Mouse (Mus musculus): ENCODE data around the gene Wwox. TPM values are rescaled to one million over a fixed set of nuclear protein-coding genes. Genes with fewer than 3 reads are reported as not detected.

The Wwox gene
- total RNA-seq, 4 experiments from 2014 or later: 14.4 to 17.9 (median 16.4) TPM

DNA sequence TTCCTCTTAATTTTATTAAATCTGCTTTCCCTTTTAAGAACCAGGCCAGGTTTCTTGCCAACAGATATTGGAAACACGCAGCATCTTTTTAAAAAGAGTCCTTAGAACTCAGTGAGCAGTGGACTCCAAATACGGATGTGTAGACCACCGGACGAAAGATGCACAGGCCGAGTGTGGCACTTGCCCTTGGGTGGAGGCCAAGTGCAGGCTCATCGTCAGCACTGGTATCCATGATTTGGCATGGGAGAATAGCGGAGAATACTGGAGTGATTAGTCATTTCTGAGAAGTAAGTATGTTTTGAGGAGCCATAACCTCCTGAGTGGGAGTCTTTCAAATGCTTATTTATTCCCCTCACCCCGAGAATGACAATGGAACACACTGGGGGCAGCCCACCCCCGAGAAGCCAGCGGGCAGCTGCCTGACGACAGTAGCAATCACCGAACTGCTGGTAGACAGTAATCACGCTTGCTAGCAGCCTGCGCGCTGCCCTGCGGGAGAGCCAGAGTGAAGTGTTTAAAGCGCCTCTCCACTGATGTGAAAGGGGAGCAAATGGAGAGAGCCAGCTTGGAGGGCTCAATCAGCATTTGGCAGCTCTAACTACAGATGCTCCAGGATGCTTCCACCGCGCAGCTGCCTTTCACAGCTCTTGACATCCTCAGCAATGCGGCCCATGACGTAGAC, 29.2 kb downstream of the Wwox start:
- DNase-seq (ENCODE audit: low spot score in 2 of 2): no peak

DNA sequence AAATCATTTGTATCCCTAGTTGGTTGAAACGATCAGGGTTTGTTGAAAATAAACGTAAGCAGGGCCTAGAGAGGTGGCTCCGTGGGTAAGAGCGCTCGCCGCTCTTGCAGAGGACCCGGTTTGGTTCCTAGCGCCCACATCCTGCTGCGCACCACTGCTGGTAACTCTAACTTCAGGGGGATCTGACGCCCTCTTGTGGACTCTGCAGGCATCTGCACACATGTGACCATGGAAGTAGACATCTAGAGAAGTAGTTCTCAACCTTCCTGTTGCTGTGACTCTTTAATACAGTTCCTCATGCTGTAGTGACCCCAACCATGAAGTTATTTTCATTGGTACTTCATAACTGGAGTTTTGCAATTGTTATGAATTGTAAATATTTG, 29.7 kb downstream of the Wwox start:
- DNase-seq (ENCODE audit: low spot score in 2 of 2): no peak

DNA sequence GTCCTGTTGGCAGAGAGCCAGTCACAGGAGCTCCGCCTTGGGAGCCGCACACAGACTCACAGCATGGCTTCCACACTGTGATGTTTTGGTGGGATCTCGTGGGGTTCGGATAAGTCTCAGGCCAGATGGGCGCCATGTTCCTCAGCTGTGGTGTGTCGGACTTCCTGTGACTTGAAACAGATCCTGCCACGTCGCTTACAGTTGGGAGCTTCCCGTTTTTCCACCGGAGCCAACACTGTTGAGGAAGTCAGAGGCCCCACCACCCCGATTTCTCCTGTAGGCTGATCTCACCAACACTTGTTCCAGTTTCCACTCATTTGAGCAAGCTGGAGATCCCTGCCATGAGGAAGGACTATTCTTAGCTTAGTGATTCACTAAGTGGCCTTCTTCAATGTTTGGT, 34.1 kb downstream of the Wwox start:
- DNase-seq (ENCODE audit: low spot score in 2 of 2): no peak

DNA sequence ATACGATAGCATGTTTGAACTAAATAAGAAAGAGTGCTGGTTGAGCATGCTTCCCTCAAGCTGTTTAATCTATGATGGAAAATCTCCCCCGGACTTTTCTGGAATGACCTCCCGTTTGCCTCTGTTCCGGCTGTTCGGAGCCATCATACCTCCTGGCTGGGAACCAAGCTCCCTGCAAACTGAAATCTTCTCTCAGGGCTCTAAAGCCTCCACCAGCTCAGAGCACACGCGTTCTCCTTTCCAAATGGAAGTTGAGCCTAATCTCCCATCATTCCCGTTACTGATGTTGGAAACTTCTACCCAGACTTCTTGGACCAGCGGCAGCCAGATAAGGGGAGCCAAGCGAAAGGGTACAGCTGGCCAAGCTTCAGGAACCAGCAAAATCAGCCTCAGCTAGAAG, 37.5 kb downstream of the Wwox start:
- no peak for DNase-seq (ENCODE audit: low spot score in 2 of 2)

DNA sequence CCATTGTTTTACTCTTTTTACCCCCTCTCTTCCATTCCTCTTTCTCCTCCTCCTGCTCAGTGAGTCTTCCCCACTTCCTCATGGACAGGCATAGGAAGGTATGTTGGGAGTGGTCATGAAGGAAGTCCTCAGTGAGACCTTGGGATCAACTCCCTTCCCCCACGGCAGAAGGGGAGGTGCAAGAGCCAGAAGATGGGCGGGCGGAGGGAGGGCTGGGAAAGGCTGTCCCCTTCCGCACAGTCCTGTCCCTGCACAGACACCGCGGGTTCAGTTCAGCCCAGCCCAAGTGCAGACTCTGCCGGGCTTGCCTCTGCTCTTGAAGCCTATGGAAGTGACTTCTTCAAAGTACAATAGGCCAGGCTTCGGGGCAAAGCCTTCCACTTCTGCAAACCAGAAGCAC, 38.3 kb downstream of the Wwox start:
- no peak for DNase-seq (ENCODE audit: low spot score in 2 of 2)

DNA sequence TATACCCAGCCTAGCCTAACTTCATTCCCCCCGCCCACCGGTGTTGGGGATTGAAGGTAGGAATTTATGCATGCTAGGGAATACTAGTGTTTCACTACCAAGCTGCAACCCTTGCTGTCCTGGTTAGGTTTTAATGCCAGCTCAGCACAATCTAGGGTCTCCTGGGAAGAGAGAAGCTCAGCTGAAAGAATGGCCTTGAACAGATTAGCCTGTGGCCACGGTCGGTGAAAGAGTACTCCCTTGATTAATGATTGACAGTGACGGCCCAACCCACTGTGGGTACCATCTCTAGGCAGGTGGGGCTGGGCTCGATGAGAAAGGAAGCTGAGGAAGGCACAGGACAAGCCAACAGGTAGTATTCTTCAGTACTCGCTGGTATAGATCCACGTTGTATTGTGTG, 40.3 kb downstream of the Wwox start:
- no peak for DNase-seq (ENCODE audit: low spot score in 2 of 2)

DNA sequence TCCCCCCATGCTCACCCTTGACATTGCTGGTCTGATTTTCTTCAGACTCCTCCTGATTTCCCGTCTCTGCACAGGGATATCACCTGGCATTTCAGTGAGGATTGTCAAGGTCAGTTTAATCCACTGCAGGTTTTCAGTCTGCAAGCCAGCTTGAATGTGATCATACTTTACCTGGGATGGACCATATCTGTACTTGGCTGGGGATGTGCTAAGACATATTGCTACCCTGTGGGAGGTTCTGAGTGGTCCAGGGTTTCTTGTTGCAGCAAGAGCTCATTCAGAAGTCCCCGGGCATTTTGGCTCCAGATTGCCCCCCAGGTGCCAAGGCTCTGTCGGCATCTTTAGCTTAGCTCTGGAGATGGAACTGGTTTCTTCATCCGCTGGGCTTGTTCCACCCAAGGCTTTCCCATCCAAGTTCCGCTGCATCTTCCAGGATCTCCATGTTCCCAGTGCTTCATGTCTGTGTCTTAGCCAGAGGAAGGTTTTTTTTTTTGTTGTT, 52.3 kb downstream of the Wwox start:
- no peak for DNase-seq (ENCODE audit: low spot score in 2 of 2)

DNA sequence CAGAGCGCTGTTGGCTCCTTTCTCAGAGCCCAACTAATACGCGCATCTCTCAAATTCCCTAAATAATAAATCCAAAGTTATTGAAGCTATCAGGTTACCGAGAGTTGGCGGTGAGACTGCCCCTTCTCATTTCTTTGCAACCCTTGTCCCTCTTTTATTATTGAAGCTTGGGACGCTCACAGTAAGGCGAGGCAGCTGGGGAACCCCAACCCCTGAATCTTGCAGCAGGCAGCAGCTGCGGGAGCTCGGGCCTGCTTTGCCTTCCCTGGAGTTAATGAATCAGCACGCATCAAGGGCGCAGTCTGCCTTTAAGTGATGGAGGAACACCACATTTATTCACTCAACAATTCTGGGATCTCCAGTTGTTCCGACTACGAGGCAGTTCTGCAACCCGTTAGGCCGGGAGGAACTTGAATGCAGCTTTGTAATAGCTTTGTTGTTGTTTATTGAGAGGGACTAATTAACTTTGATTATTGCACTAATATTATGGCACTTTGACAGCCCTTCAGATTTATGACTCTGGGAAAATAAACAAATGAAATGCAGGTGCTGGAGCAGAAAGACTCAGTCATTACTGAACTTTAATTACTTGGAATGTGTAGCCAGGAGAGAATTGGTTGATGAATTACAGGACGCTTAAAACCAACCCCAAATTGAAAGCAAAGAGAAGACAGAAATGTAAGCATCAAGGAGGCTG, 60.1 kb downstream of the Wwox start:
- DNase-seq (ENCODE audit: low spot score in 2 of 2): no peak

DNA sequence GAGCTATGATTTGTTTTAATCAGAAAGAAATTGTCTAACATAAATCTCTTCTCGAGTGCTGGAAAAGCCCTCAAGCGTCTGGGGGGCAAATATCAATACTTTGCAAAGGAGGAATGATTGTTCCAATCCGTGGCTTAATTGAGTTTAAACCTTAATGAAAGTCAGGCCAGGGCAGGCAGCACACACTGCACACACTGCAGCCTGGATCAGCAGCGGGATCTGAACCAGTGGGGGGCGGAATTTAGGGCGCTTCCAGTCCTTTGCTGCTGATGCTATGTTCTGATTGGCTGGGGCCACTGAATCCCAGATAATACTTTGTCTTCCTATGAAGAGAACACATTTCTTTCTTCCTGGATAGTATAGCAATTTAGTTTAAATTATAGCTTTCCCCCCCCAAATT, 62.5 kb downstream of the Wwox start:
- no peak for DNase-seq (ENCODE audit: low spot score in 2 of 2)

DNA sequence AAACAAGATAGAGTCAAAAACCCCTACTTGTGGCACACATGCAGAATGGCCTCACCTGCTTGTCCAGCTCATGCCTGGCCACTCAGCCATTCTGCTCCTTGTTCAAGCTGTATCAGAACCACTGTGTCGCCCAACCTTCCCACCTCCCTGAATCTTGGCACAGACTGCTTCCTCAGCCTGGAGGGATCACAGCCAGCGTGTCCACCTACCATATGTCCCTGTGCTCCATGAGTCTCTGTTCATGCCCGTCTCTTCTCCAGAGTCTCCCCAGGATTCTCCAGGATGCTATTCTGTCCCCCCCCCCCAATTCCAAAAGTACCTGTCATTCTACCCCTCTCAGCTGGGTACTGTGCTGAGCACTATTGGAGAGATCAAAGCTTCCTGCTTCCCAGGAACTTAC, 63.7 kb downstream of the Wwox start:
- DNase-seq (ENCODE audit: low spot score in 2 of 2): no peak

DNA sequence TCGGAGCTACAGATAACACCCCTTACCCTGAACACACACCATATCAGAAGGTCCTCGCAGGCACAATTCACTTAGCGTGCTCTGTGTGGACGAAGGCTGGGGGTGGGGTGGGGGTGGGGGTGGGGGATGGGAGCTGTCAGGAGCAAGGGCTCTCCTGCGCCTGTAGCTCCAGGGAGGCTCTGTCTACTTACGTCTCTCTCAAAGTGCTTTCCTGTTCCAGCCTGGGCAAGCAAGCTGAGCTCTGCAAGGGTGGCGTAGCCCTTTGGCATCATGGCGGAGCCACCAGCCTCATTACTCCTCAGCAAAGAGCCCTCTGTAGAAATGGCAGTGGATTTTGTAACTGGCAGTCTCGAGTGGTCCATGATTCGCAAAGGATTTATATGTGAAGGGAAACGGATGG, 65.4 kb downstream of the Wwox start:
- DNase-seq (ENCODE audit: low spot score in 2 of 2): no peak

DNA sequence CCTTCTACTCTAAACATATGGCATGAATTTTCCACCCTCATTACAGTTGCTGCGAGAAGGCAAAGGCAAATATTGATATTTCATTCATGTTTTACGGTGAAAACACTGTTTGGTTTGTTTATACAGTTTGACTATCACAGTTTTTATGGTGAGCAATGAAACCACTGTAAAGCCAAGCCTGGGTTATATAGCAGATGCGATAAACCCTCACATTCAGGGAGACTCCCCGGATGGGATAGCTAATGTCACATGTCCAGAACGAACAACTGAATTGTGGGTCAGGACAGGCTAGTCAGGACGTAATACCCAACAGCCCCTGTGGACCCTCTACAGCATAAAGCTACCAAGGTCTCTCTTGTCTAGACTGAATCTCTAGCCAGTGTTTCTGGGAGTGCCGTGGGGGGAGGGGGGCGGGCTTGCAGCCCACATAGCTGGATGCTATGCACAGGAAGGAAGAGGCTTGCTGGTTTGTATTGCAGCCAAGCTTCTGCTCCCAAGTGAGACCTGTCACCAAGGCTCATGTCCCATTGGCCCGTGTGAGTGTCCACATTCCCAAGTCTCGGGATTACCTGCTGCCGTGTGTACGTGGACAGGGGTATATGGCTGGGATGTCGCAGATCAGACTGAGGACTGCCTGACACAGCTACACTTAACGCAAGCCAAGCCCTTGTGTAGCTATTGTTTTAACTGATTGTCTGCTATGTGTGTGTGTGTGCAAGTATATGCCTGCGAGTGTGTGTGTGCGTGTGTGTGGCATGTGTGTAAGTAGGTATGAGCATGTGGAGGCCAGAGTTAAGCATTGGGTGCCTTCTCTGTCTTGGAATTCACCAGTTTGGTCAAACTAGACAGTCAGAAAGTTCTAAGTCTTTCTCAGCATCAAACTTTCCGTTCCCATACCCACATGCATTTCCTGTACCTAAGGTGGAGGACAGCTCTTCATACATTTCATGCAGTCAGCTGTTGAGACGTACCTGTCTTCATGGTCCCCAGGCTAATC, 66.2 kb downstream of the Wwox start:
- no peak for DNase-seq (ENCODE audit: low spot score in 2 of 2)

DNA sequence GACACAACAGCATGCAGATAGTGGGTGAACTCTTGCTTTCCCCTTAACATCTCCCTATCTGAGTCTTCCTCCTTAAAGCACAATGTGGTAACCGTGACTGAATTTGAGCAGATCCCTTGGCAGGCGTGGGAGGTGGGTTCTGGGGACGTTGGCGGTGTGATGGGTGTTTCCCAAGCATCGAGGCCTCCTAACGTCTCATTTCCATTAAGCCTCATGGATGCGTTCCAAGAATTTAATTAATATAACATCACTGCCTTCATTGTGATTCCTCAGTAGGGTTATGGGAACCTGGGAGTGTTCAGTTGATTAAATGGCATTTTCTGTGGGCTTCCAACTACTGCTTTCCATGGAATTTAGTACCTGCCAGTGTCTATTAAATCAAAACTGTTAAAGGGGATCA, 67.9 kb downstream of the Wwox start:
- no peak for DNase-seq (ENCODE audit: low spot score in 2 of 2)

DNA sequence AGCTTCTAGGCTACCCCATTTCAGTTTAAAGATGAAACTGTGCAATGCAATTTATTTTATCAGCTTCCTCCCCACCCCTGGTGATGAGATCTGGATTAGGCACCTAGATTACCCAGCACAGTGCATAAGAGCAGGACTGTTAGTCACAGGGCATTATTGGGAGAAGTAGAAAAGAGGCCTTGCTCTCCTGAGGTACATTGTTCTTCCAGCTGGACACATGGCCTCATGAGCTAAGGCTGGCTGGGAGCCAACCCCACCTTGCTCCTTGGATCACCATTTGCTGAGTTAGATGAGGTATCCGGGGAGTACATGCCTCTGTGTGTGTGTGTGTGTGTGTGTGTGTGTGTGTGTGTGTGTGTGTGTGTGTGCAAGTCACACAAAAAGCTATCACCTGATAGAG, 70.8 kb downstream of the Wwox start:
- no peak for DNase-seq (ENCODE audit: low spot score in 2 of 2)

DNA sequence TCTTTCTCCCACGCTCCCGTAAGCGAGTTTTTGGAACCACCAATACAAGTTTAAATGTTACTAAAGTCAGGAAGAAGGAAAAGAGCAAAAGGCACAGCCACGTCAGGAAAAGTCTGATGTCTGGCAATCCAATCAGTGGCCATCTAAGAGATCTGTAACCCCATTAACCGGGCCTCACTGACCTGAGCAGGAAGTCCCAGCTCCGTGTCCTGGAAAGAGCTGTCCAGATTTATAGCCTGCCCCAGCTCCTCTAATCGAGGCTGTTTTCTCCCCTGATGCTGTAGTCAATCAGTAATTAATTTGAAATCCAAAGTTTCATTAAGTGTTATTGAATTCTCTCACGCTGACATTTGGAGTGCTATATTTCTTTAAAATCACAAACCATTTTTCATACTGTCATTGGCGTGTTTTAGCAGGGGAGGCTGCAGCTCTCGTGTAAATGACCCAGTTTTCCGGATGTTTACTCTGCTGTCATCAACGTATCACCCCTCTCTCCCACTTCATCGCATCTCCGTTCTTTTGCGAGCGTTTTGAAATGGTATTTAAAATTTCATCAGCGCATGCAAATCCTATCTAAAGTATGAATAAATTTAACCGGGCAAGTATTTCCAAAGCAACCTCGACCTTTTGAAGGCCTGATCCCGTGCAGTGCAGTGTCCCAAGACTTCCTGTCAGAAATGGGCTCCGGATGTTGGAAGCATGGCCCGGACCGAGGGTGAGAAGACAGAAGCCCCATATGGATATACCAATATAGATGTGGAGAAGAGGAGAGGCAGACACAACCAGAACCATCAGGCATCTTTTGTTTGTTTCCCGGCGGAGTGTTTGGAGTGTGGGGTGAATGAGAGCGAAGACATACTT, 72.8 kb downstream of the Wwox start:
- DNase-seq (ENCODE audit: low spot score in 2 of 2): no peak

DNA sequence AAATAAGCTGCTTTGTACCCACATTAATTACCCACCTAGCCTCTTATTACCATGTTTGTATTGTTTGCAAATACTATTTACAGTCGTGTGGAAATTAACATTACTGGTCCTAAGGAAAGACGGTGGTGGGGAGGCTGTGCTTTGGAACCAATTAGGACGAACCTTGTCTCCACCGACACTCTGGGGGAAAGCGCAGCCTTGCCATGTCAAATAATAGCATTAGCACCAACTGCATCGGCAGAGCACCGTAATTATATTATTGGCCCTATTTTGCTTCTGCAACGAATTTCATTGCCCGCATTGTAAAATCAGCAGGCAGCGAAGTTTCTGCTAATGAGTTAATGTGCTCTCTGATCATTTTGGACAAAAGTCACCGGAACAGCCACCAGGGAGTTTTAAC, 75.2 kb downstream of the Wwox start:
- DNase-seq (ENCODE audit: low spot score in 2 of 2): no peak

DNA sequence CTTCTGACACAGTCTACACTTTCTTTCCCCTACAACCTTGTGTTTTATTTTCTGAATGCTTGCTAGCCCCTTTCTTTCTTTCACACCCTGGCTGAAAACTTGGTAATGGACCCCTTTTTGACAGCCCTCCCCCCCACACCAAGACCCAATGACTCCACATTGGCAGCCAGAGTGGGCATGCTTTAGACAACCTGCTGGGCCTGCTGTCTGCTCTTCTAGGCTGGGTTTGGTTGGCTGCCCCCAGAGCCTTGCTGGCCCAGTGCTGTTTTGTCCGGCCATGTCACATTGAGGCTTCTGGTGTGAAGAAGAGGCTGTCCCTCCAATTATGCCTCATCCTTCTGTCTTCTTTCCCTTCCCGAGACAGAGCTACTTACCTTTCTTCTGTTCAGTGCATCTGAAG, 83.6 kb downstream of the Wwox start:
- DNase-seq (ENCODE audit: low spot score in 2 of 2): no peak

DNA sequence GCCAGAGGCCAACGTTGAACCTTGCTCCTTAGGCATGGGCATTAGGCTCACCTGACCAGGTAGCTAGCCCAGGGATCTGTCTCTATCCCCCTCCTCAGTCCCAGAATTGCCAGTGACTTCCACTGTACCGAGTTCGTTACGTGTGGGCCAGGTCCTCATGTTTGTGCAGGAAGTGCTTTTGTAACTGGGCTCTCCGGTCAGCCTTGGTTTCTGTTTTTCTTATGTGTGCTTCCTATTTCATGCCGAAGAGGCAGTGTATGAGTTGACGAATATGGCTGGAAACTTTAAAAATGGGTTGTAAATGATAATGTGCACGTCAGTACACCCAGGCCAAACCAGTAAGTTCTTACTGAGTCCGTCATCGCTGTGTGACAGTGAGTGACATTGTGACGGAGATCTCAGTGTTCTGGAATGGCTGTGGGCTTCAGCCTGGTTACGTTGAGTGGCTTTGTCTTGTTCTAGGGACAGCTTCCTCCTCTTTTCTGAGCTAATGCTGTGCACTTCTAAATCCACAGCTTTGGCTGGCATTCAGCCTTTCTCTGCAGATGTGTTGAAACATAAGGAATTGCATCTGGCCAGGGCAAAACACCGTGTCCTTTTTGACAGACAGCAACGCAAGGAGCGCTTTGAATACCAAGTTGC, 87.3 kb downstream of the Wwox start:
- no peak for DNase-seq (ENCODE audit: low spot score in 2 of 2)

DNA sequence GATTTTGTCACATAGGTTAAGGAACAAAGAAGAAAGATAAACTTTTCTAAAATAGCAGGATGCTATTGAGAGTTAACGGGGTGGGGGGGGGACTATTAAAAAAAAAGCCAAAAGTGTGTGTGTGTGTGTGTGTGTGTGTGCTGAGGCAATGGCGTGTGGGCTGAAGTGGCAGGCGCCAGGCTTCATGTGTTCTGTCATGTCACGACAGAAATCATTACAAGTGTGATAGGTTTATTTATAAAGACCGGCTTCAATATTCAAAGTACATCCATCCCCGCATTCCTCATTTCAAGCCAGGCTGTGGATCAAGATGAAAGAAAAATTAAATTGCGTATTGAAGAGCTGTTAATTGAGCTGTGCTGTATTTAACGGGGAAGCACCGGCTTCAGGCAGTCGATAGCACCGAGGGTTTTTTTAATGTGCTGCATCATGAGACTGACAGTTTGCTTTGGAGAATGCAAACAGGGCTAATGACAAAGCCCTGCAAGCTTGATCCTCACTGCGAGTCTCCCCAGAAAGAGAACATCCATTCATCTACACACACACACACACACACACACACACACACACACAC, 88.3 kb downstream of the Wwox start:
- DNase-seq (ENCODE audit: low spot score in 2 of 2): no peak

DNA sequence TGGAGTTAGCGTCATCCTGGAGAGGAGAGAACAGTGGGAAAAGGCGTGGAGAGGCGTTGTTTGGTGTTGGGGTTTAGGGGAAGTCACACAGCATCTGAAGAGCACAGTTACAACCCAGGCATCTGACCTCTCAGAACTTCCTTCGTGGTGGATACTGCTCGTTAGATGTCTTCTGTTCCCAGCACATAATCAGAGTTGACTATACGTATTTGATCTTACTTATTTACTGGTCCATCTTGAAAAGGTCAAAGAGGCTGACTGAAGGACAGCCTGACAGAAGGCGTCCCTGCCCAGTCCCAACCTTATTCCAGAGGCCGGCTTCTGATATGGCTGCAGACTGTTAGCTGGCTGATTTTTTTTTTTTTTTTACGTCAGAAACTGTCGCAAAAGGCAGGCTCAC, 90.1 kb downstream of the Wwox start:
- DNase-seq (ENCODE audit: low spot score in 2 of 2): no peak
